Mouse (Mus musculus) layer of hippocampus, postnatal 10 days (tissue): Measurements from ENCODE around the gene Fam19a5. TPM values are rescaled to one million over a fixed set of nuclear protein-coding genes. Genes with fewer than 3 reads are reported as not detected.
A peak's percentile ranks its signal among the peaks of the same experiment; 100 is the strongest.

Experiments
- DNase-seq, 2 experiments: peaks; one replicate each; pipeline ENCODE4 v3.0.0; 2021; ENCODE audit warnings: low spot score in 2 of 2
- long read RNA-seq: library from polyadenylated mRNA; stranded (forward); transcript quantifications from one replicate; pipeline ENCODE4 v2.0.0, GENCODE M21; 2023
- total RNA-seq, 2 experiments: library from RNA; stranded (reverse); gene quantifications; 2 replicates each; pipeline ENCODE4 v1.2.3; 2021

The Fam19a5 gene
- total RNA-seq, result 10 to 100 TPM; 90.6 to 93.6 TPM
- long read RNA-seq, transcript Fam19a5-202 (4 exons, 2,649 nt), result major isoform, 50 of 86 reads
- long read RNA-seq, partial matches to known transcripts, result 9 of 86 reads
- long read RNA-seq, other reads (novel, unspliced or antisense), result 27 of 86 reads

- DNase-seq, result peak; percentile 71 to 81
These were observed at the start of gene Fam19a5 for GRCm38 (mm10) chr15:87543599-87544338. Gene Fam19a5, plus strand, starts transcription at chr15:87544299.

- DNase-seq, result no peak
These were observed 42.4 kb upstream of the Fam19a5 start for GRCm38 (mm10) chr15:87501737-87502136.

GRCm38 (mm10) chr15:87507349-87507748 lies 36.8 kb upstream of the Fam19a5 start:
- DNase-seq, result no peak

GRCm38 (mm10) chr15:87510886-87511285 lies 33.2 kb upstream of the Fam19a5 start:
- no peak for DNase-seq

GRCm38 (mm10) chr15:87518161-87518560 lies 25.9 kb upstream of the Fam19a5 start:
- DNase-seq, result no peak

GRCm38 (mm10) chr15:87529271-87529670 lies 14.8 kb upstream of the Fam19a5 start:
- no peak for DNase-seq

- peak in 1 of 2 experiments; percentile 26 for DNase-seq
These were observed 2.4 kb upstream of the Fam19a5 start for GRCm38 (mm10) chr15:87541656-87542055.

GRCm38 (mm10) chr15:87544401-87545129 lies 466 bp downstream of the Fam19a5 start:
- DNase-seq, result peak; percentile 60 to 65

GRCm38 (mm10) chr15:87545130-87545642 lies 1.1 kb downstream of the Fam19a5 start:
- no peak for DNase-seq

- DNase-seq, result peak in 1 of 2 experiments; percentile 53
These were observed 1.7 kb downstream of the Fam19a5 start for GRCm38 (mm10) chr15:87545731-87546360.

GRCm38 (mm10) chr15:87547022-87547421 lies 2.9 kb downstream of the Fam19a5 start:
- DNase-seq, result peak; percentile 71 to 77

GRCm38 (mm10) chr15:87549724-87550123 lies 5.6 kb downstream of the Fam19a5 start:
- no peak for DNase-seq

- DNase-seq, result peak in 1 of 2 experiments; percentile 44
These were observed 6.7 kb downstream of the Fam19a5 start for GRCm38 (mm10) chr15:87550756-87551155.

- DNase-seq, result no peak
These were observed 7.5 kb downstream of the Fam19a5 start for GRCm38 (mm10) chr15:87551556-87551955.

GRCm38 (mm10) chr15:87555811-87556210 lies 11.7 kb downstream of the Fam19a5 start:
- no peak for DNase-seq

GRCm38 (mm10) chr15:87564331-87564730 lies 20.2 kb downstream of the Fam19a5 start:
- DNase-seq, result no peak

GRCm38 (mm10) chr15:87566040-87566929 lies 22.2 kb downstream of the Fam19a5 start:
- peak; percentile 68 to 69 for DNase-seq

- no peak for DNase-seq
These were observed 26.1 kb downstream of the Fam19a5 start for GRCm38 (mm10) chr15:87570182-87570581.

- DNase-seq, result no peak
These were observed 35.8 kb downstream of the Fam19a5 start for GRCm38 (mm10) chr15:87579861-87580260.

- peak; percentile 61 to 68 for DNase-seq
These were observed 40.0 kb downstream of the Fam19a5 start for GRCm38 (mm10) chr15:87583921-87584621.
